Mouse (Mus musculus) kidney, adult 2 months (tissue): ENCODE measurements around the gene Gm20479. TPM values are rescaled to one million over a fixed set of nuclear protein-coding genes. Genes with fewer than 3 reads are reported as not detected.
A peak's percentile ranks its signal among the peaks of the same experiment; 100 is the strongest.

ENCODE experiments used
- DNase-seq: peaks from one replicate; pipeline ENCODE4 v3.0.0; 2021
- H3K27ac ChIP-seq: fragments of 200-500 bp; 2 replicates; pipeline ENCODE4 v1.5.1; 2012; ENCODE audit warnings: low read depth, low read length, control low read depth, inconsistent platforms; ENCODE audit not compliant: insufficient read depth
- H3K27me3 ChIP-seq: fragments of 200-500 bp; replicated peaks from 2 replicates; pipeline ENCODE4 v1.6.1; 2012; ENCODE audit warnings: mild to moderate bottlenecking, moderate library complexity, low read length, inconsistent platforms; ENCODE audit not compliant: control insufficient read depth, insufficient read depth
- H3K36me3 ChIP-seq: fragments of 200-500 bp; 2 replicates; pipeline ENCODE4 v1.6.1; 2012; ENCODE audit warnings: mild to moderate bottlenecking, moderate library complexity, low read length, inconsistent platforms; ENCODE audit not compliant: control insufficient read depth, insufficient read depth
- H3K4me1 ChIP-seq: fragments of 200-500 bp; 2 replicates; pipeline ENCODE4 v1.6.1; 2011; ENCODE audit warnings: low read length; ENCODE audit not compliant: control insufficient read depth, insufficient read depth
- H3K4me3 ChIP-seq: fragments of 200-500 bp; 2 replicates; pipeline ENCODE4 v1.5.1; 2011; ENCODE audit warnings: mild to moderate bottlenecking, low read depth, low read length, control low read depth; ENCODE audit not compliant: insufficient read depth
- CTCF ChIP-seq: fragments of 200-500 bp; conservative IDR thresholded peaks from 2 replicates; pipeline ENCODE4 v1.5.1; 2011; ENCODE audit warnings: low read depth, mild to moderate bottlenecking, control low read depth, low read length, moderate library complexity, mixed read lengths; ENCODE audit not compliant: insufficient read depth, insufficient read length
- POLR2A ChIP-seq: fragments of 200-500 bp; IDR thresholded peaks from one replicate; pipeline ENCODE4 v1.6.1; 2011; ENCODE audit warnings: low read depth, low read length, control low read depth
- WGBS: fragments of 180-500 bp; shearing (Covaris S2); methylation state at CpG from one replicate; pipeline ENCODE4 v1.1.7; 2018; 5-methylcytosine and 5-hydroxymethylcytosine counted together
- polyA plus RNA-seq: library from polyadenylated mRNA; depleted of rRNA; stranded (reverse); fragments of >200 nt; gene quantifications from 2 replicates; pipeline ENCODE4 v1.2.3, GENCODE M21; 2012; rRNA removed

The Gm20479 gene
- polyA plus RNA-seq, 1 experiment, result not detected

DNA sequence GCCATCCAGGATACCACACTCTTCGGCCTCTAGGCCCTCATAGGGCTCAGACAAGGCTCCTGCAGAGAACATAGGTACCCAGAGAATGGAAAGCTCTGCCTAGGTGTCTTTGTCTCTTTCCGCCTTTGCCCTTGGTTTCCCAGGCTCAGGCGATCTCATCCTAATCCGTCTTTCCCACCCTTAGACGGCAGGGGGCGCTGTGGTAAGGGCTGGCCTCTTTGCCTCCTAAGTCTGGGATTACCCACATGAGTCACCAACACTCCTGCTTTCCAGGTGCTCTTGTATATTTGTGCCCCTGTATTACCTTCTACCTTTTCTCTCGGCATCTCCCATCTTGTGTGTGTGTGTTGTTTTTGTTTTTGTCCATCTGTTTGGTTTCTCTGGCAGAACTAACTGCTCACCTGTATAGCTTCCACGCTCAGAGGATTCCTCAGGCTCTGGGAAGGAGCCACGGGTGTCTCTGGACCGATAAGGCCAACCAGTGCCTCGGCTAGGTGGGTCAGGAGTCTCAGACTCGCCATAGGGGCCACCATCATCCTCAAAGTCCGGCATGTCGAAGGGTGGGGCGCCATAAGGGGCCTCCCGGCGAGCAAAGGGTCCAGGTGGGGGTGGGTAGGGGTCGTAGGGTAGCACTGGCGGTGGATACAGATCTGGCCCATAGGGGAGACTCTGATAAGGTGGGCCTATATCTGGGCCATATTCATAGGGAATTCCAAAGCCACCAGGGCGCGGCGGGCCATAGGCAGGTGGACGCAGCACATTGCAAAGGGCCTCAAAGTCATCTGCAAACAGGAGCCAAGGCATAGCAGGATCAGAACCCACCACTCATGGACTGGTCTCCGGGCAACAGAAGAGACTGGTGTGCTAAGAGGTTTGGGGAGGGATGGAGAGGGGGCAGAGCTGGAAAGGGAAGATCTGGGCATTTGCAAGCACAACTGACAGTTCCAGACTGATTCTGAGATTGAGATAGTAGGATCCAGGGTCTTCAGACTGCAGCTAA is 50.8 kb downstream of the Gm20479 start:
- TF ChIP-seq POLR2A (no peak), CTCF (peak; percentile 69)
- H3K27ac ChIP-seq, result no peak overlapping the region
- peaks cover 4% of the 10 kb centered on the region; the same call in 1 of the 2 replicates for H3K4me1 ChIP-seq
- no peaks in the 10 kb centered on the region for H3K36me3 ChIP-seq
- WGBS, result 80% methylated on average over 24 of the region's 24 CpGs
- no peak overlapping the region for H3K4me3 ChIP-seq
- H3K27me3 ChIP-seq, result no peaks in the 10 kb centered on the region
- DNase-seq, result no peak

DNA sequence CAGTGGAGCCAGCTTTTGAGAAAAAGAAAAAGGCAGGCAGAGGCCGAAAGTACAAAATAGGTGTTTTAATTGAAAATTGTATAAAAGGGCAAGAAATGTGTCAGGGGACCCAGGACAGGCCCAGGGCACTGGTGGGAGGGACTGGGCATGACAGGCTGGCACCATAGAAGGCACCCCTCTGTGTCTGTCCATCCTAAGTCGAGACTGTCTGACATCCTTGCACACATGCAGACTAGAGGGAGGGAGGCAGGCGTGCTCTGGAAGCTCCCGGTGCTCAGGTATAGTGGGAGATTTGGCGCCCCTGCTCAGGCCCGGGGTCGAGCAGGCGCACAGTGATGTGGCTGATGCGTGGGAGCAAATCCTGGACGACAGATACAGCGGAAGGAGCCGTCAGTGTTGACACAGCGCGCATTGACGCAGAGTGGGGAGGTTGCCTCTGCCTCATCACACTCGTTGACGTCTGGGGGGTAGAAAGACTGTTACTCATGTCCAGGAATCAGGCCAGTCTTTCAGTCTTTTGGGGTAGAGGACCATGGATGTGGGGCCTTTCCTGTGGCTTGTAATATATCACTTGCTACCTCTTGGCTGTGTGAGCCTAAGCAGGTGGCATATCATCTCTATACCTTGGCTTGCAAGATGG is 52.0 kb downstream of the Gm20479 start:
- 83% methylated on average over 17 of the region's 17 CpGs for WGBS
- Histone ChIP-seq H3K4me3 (no peak overlapping the region), H3K27me3 (no peaks in the 10 kb centered on the region), H3K27ac (no peak overlapping the region), H3K4me1 (peaks cover under 1% of the 10 kb centered on the region; the same call in 1 of the 2 replicates), H3K36me3 (no peaks in the 10 kb centered on the region)
- TF ChIP-seq POLR2A (no peak), CTCF (no peak)
- DNase-seq, result no peak

Other genes starting within 250 kb of the Gm20479 start
- gene Cyp2f2, start 237.5 kb downstream of the Gm20479 start, polyA plus RNA-seq, result 5.3 and 6.5 TPM in 2 replicates
- not detected in 2 replicates for gene Cyp2t4, start 203.7 kb downstream of the Gm20479 start, polyA plus RNA-seq
- 84.9 and 93.7 TPM in 2 replicates for gene Egln2, start 190.6 kb downstream of the Gm20479 start, polyA plus RNA-seq
- gene Rab4b, start 178.5 kb downstream of the Gm20479 start, polyA plus RNA-seq, result 55.9 and 57.4 TPM in 2 replicates
- gene Gm21983, start 176.3 kb downstream of the Gm20479 start, polyA plus RNA-seq, result not detected in 2 replicates
- gene Mia, start 176.3 kb downstream of the Gm20479 start, polyA plus RNA-seq, result 6.4 and 7.7 TPM in 2 replicates
- 8.2 and 9.6 TPM in 2 replicates for gene BC024978, start 161.6 kb downstream of the Gm20479 start, polyA plus RNA-seq
- gene Snrpa, start 161.1 kb downstream of the Gm20479 start, polyA plus RNA-seq, result 127 and 131 TPM in 2 replicates
- 6.8 and 7.0 TPM in 2 replicates for gene Itpkc, start 128.8 kb downstream of the Gm20479 start, polyA plus RNA-seq
- 43.1 and 50.3 TPM in 2 replicates for gene Coq8b, start 124.4 kb downstream of the Gm20479 start, polyA plus RNA-seq
- gene Numbl, start 99.0 kb downstream of the Gm20479 start, polyA plus RNA-seq, result 6.0 and 7.9 TPM in 2 replicates
- 76.9 and 84.7 TPM in 2 replicates for gene Ltbp4, start 19.7 kb downstream of the Gm20479 start, polyA plus RNA-seq
- gene Shkbp1, start 1.4 kb downstream of the Gm20479 start, polyA plus RNA-seq, result 39.2 and 45.5 TPM in 2 replicates
- gene Sptbn4, start 90.3 kb upstream of the Gm20479 start, polyA plus RNA-seq, result 0.09 and 0.12 TPM in 2 replicates
- 47.1 and 47.8 TPM in 2 replicates for gene Blvrb, start 90.6 kb upstream of the Gm20479 start, polyA plus RNA-seq
- gene Sertad3, start 116.3 kb upstream of the Gm20479 start, polyA plus RNA-seq, result 9.0 and 12.8 TPM in 2 replicates
- gene Sertad1, start 129.5 kb upstream of the Gm20479 start, polyA plus RNA-seq, result 19.4 and 23.7 TPM in 2 replicates
- 1.2 and 1.5 TPM in 2 replicates for gene Prx, start 141.9 kb upstream of the Gm20479 start, polyA plus RNA-seq
- 0.48 and 0.61 TPM in 2 replicates for gene Hipk4, start 165.8 kb upstream of the Gm20479 start, polyA plus RNA-seq
- 142 and 163 TPM in 2 replicates for gene Pld3, start 195.8 kb upstream of the Gm20479 start, polyA plus RNA-seq
- 16.9 and 19.3 TPM in 2 replicates for gene 2310022A10Rik, start 195.8 kb upstream of the Gm20479 start, polyA plus RNA-seq
- 83.9 and 89.2 TPM in 2 replicates for gene Akt2, start 234.1 kb upstream of the Gm20479 start, polyA plus RNA-seq